Mouse (Mus musculus) right cerebral cortex, postnatal 36 days (tissue): ENCODE results near the gene Sugp1.
A peak's percentile ranks its signal among the peaks of the same experiment; 100 is the strongest.
"Not testable (repeated sequence)": the region's sequence is repeated elsewhere in the genome, so short reads cannot be mapped to it uniquely, and the experiment has no call there.

Source experiments
- DNase-seq, 2 experiments: peaks; one replicate each; pipeline ENCODE4 v3.0.0; 2022; ENCODE audit warnings: low spot score in 2 of 2, mixed read lengths in 1 of 2

Sugp1 gene

GRCm38 (mm10) chr8:70043996-70044395, 1.4 kb downstream of the Sugp1 start:
- DNase-seq: no peak

GRCm38 (mm10) chr8:70049662-70050061, 7.0 kb downstream of the Sugp1 start:
- DNase-seq: no peak

GRCm38 (mm10) chr8:70050434-70050833, 7.8 kb downstream of the Sugp1 start:
- not testable (repeated sequence) for DNase-seq

GRCm38 (mm10) chr8:70057721-70058120, 15.1 kb downstream of the Sugp1 start:
- no peak for DNase-seq

GRCm38 (mm10) chr8:70071836-70072440, 29.3 kb downstream of the Sugp1 start:
- DNase-seq: no peak

GRCm38 (mm10) chr8:70072441-70073069, 29.9 kb downstream of the Sugp1 start, which contains the start of gene Tm6sf2:
Tm6sf2 (plus strand) TSS chr8:70072924.
- no peak for DNase-seq

- no peak for DNase-seq
Measured at GRCm38 (mm10) chr8:70073120-70073519, 30.5 kb downstream of the Sugp1 start.

- DNase-seq: no peak
Measured at GRCm38 (mm10) chr8:70073682-70074081, 31.1 kb downstream of the Sugp1 start.

- DNase-seq: no peak
Measured at GRCm38 (mm10) chr8:70081976-70082375, 39.4 kb downstream of the Sugp1 start.

GRCm38 (mm10) chr8:70083285-70083684, 40.7 kb downstream of the Sugp1 start, which contains the start of gene Hapln4:
Hapln4 (plus strand) TSS chr8:70083457.
- peak in 1 of 2 experiments; percentile 56 for DNase-seq

GRCm38 (mm10) chr8:70084191-70085065, 41.8 kb downstream of the Sugp1 start:
- DNase-seq: no peak

- DNase-seq: no peak
Measured at GRCm38 (mm10) chr8:70086151-70086550, 43.5 kb downstream of the Sugp1 start.

GRCm38 (mm10) chr8:70087237-70087636, 44.6 kb downstream of the Sugp1 start:
- DNase-seq: no peak

- peak in 1 of 2 experiments; percentile 58 for DNase-seq
Measured at GRCm38 (mm10) chr8:70087836-70088650, 45.4 kb downstream of the Sugp1 start.

- no peak for DNase-seq
Measured at GRCm38 (mm10) chr8:70089296-70089960, 46.8 kb downstream of the Sugp1 start.

- no peak for DNase-seq
Measured at GRCm38 (mm10) chr8:70092786-70093185, 50.2 kb downstream of the Sugp1 start.

GRCm38 (mm10) chr8:70099276-70099675, 56.7 kb downstream of the Sugp1 start:
- DNase-seq: peak in 1 of 2 experiments; percentile 56

- peak in 1 of 2 experiments; percentile 53 for DNase-seq
Measured at GRCm38 (mm10) chr8:70100241-70100640, 57.6 kb downstream of the Sugp1 start.

- no peak for DNase-seq
Measured at GRCm38 (mm10) chr8:70104506-70104905, 61.9 kb downstream of the Sugp1 start.

- DNase-seq: no peak
Measured at GRCm38 (mm10) chr8:70104922-70105321, 62.3 kb downstream of the Sugp1 start.

- DNase-seq: no peak
Measured at GRCm38 (mm10) chr8:70110451-70110850, 67.8 kb downstream of the Sugp1 start.
